Mouse (Mus musculus) hematopoietic stem cell, adult 5-6 weeks (primary cell): ENCODE results near the gene Gfi1b. TPM values are rescaled to one million over a fixed set of nuclear protein-coding genes. Genes with fewer than 3 reads are reported as not detected.

Source experiments
- ATAC-seq, 2 experiments: fragments of 125-278 bp in 1 of 2; replicated peaks in 1 of 2; 2 replicates each; pipeline ENCODE4 v1.8.0; 2016 to 2017; ENCODE audit warnings: inconsistent platforms in 2 of 2, mild to moderate bottlenecking in 2 of 2, moderate number of reproducible peaks in 2 of 2, low read depth in 1 of 2, moderate TSS enrichment in 1 of 2; ENCODE audit not compliant: low FRiP score in 2 of 2, poor library complexity in 2 of 2, severe bottlenecking in 2 of 2, insufficient read depth in 1 of 2, low TSS enrichment in 1 of 2
- total RNA-seq: library from RNA; stranded (forward); fragments of 172-1452, 232-1000 nt; gene quantifications from 2 replicates; pipeline ENCODE4 v1.2.3, GENCODE M21; 2017

Gene Gfi1b
- total RNA-seq, 1 experiment from 2014 or later, result 16.4 TPM

DNA sequence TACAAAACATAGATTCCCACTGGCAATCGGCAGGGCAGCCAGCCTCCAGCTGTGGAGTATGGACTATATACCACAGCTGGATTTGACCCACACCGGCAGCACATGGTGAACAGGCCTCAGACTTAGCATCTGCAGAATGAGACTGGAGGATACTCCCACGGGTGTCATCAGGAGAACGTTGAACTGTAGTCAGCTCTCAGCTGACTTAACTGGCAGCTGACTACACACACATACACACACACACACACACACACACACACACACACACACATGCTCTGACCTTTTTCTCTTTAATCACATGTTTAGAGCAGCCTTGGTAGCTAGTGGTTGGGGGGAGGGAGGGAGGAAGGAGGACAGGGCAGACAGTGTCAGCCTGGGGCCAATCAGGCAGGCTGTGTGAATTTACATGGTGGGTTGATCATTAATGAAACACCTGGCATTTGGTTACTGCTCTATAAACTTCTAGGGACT lies 8.2 kb upstream of the Gfi1b start:
- ATAC-seq, result no peak

- no peak for ATAC-seq
Measured at GRCm38 (mm10) chr2:28628053-28628452, 6.3 kb upstream of the Gfi1b start.

DNA sequence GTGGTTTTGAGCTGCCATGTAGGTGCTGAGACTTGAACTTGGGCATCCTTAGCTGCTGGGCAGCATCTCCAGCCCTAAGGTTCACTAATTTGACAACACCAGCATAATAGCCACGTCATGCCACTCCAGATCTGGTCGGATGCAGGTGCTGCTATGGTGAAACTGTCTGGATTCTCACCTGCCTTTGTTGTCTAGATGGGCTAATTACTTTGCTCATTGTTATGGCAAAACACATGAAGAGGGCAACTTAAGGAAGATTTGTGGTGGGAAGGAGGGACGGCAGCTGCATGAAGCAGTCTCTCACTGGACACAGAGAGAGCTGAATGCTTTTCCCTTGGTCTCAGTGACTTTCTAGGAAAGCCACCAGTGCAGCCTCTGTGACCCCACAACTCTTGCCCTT lies 4.3 kb upstream of the Gfi1b start:
- ATAC-seq, result no peak

DNA sequence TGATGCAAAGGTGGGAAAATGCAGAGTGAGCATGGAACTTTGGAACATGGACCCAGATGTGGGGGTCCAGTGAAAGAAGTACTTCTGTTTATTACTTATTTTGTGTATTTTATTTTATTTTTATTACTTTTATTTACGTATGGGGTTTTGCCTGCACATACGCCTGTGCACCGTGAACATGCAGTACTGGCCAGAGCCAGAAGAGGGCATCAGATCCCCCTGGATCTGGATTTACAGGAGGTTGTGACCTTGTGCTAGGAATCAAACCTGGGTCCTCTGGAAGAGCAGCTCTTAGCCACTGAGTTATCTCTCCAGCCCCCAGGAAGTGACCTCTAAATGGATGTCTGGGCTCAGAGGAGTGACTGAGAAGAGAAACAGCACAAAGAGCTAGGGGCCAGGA lies 3.1 kb upstream of the Gfi1b start:
- ATAC-seq, result no peak

GRCm38 (mm10) chr2:28622521-28623124 lies 841 bp upstream of the Gfi1b start:
- ATAC-seq, result peak; percentile 50 to 55; a peak in 2 of 4 replicates

DNA sequence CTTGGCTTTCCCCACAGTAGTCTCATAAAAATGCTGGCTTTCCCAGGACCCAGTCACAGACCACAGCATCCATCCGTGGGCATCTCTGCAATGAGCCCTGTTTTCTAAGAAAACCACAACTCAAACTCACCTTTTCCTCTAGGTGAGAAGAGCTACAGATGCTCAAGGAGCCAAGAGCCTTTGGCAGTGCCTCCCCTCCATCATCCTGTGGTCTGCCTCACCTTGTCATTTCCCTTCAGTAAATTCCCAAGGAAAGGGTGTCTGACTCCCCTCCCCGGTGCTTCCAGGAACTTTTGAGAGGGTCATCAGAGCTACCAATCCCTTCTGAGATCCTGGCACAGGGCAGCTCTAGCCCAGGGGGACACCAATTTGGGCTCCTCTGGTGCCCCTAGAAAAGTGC lies 671 bp downstream of the Gfi1b start:
- ATAC-seq, result no peak

- ATAC-seq, result no peak
Measured at GRCm38 (mm10) chr2:28620522-28620921, 1.3 kb downstream of the Gfi1b start.

GRCm38 (mm10) chr2:28619369-28619768 lies 2.4 kb downstream of the Gfi1b start:
- ATAC-seq, result no peak

GRCm38 (mm10) chr2:28618777-28619336 lies 2.9 kb downstream of the Gfi1b start:
- ATAC-seq, result 0 out of 4 replicates have a peak, but pooled peaks of 1 of the 2 experiments have one; percentile 11

DNA sequence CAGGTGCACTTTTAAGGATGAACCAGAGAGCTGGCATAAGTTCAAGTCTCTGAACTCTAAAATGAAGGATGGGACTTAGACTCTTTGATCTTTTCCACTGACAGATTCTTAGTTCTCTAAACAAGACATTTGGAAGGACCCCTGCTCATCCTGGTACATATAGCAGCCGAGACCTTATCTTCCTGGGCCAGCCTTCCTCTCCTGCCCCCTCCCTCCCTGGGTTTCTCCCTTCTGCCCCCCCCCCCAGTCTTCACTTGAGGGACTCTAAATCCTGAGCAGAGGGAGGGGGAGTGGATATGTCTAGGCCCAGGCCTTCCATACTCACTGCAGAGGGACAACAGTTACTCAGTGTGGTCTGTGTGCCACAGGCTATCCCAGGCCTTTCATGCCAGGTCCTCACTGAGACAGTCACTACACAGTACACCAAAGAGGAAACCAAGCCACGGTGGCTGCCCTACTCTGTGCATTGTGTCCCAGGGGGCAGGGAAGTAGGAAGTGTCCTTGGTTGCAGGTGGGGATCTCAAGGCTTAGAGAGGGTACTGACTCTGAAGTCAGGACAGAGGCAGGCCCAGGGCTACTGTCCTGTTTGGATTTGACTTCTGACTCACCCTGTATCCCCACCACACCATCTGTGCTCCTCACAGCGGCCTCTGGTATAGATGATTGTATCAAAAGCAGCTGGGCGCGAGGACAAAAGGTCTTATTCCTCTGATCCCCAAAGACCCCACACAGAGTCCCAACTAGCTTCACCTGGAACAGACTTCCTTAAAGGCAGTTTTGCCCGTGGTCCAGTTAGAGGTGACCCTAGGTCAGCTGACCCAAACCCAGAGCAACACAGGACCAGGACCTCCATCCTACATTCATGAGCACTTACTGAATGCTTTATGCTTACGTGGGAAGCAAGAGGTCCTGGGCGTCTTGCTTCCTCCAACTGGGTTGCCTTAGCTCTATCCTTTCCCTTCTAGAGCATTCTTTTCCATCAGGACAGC lies 4.0 kb downstream of the Gfi1b start:
- ATAC-seq, result no peak

DNA sequence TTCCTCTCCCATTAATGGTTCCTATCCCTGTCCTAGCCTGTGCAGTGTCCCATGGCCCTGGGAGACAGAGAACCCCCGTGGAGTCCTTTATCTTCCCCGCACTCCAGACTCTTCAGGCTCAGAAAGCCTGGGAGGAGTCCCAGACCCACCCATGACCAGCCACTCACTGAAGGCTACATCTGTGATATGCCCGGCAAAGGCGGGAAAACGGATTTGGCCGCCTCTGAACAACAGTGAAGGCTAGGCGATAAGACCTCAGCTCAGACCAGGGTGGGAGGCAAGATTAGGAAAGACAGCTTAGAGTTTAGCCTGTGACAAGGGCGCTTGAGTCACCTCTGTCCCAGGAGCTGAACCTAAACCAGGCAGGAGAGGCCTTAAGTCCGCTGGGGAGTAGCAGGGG lies 4.9 kb downstream of the Gfi1b start:
- no peak for ATAC-seq

DNA sequence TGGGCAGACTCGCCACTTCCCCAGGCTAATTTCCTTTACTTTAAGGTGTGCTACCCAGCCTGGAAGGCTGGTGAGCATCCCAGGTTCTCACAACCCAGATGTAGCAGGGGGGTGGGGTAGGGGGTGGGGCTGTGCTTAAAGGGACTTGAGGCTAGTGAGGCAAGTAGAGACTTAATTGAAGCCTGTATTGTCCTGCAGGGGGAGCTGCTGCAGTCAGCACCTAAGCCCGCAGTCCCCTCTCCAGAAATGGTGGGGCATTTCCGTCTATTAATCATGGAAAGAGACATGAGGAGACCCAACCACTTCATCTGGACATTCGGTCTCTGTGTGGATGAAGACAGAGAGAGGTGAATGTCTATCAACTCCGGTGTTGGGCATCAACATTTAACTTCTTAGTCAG lies 5.4 kb downstream of the Gfi1b start:
- no peak for ATAC-seq

GRCm38 (mm10) chr2:28613599-28613998 lies 8.2 kb downstream of the Gfi1b start:
- ATAC-seq, result no peak

- ATAC-seq, result no peak
Measured at GRCm38 (mm10) chr2:28612436-28613063, 9.2 kb downstream of the Gfi1b start.

DNA sequence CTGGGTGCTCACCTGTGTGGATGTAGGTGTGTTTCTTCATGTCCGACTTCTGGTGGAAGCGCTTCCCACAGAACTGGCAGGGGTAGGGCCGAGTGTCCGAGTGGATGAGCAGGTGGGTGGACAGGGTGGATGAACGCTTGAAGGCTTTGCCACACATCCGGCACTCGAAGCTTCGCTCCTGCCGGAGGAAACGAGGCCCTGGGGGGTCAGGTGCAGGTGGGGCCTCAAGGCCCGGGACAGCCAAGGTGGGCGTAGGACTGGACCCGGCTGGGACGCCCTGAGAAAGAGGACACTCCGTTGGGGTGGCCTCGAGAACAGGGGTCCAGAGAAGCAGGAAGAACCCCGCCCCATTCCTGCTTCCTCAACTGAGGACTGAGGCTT lies 10.4 kb downstream of the Gfi1b start:
- no peak for ATAC-seq

DNA sequence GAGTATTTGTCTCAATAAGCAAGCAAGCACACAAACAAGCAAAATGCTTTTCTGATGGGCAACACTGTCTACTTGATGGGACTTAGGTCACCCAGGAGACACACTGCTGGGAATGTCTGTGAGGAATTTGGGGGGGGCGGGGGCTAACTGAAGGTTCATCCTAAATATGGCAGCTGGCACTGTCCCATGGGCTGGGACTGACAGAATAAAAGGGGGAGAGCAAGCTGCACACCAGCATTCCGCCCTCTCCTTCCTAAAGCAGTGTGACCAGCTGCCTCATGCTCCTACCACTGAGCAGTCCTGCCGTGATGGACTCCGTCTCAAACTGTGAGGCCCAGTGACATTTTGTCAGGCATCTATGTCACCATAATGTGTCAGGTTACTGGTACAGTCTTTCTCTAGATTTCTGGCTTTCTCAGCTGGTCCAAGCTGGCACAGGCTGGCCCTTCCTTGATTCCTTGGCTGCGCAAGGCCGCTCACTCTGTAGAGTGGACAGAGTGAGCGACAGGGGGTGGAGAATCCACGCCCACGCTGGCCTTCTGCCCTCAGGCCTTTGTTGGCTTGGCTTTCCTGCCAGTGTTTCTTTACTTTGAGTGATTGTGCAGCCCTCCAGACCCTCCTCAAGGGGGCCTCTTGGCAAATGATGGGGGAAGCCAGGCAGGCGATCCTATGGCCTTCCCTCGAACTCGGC lies 10.9 kb downstream of the Gfi1b start:
- ATAC-seq, result no peak

GRCm38 (mm10) chr2:28609851-28610250 lies 11.9 kb downstream of the Gfi1b start:
- ATAC-seq, result no peak
